22 mouse cellular contexts compared by ENCODE assay signal in genomic region chr10:98868351-98868908, GRCm38 (mm10). TPM values are rescaled to one million over a fixed set of nuclear protein-coding genes. Genes with fewer than 3 reads are reported as not detected.
DNase-seq lines count a peak whose midpoint lies in the region; ATAC-seq and TF ChIP-seq lines count a peak whose summit lies in the region.
"Had no signal": no experiment of that assay in that cellular context is flagged by ENCODE, and none has a peak within 500 bp of the region (broad histone marks: within the 10 kb centered on the region; RNA-seq: fewer than 3 reads in every experiment).

No protein-coding gene starts in this region.

- H3K27me3 ChIP-seq in intestine, embryonic 16.5 days (replicated peaks; ENCODE audit: control insufficient read depth, insufficient read depth, low read length), result no peaks in the 10 kb centered on the region
- no peaks in the 10 kb centered on the region for H3K27me3 ChIP-seq in liver, postnatal 0 days (ENCODE audit: insufficient read depth, low read length)
- H3K27me3 ChIP-seq: embryonic facial prominence, embryonic 13.5 days; embryonic facial prominence, embryonic 15.5 days; forebrain, embryonic 12.5 days had no signal

- H3K4me3 ChIP-seq in intestine, embryonic 16.5 days (ENCODE audit: low read length), result no peak overlapping the region
- H3K4me3 ChIP-seq in liver, postnatal 0 days (ENCODE audit: low read depth, low read length), result no peak overlapping the region
- H3K4me3 ChIP-seq: embryonic facial prominence, embryonic 13.5 days; embryonic facial prominence, embryonic 15.5 days; erythroblast, embryonic 14.5 days; forebrain, embryonic 10.5 days; forebrain, embryonic 12.5 days had no signal

- H3K4me2 ChIP-seq in intestine, embryonic 16.5 days (ENCODE audit: low read depth, low read length), result no peak overlapping the region
- H3K4me2 ChIP-seq in liver, postnatal 0 days (ENCODE audit: low read depth, low read length), result no peak overlapping the region
- H3K4me2 ChIP-seq: embryonic facial prominence, embryonic 13.5 days; embryonic facial prominence, embryonic 15.5 days; forebrain, embryonic 12.5 days had no signal

- no peak overlapping the region for H3K9ac ChIP-seq in intestine, embryonic 16.5 days (ENCODE audit: low read depth, low read length)
- H3K9ac ChIP-seq in liver, postnatal 0 days (replicated peaks), result no peak overlapping the region
- H3K9ac ChIP-seq: embryonic facial prominence, embryonic 13.5 days; embryonic facial prominence, embryonic 15.5 days; forebrain, embryonic 12.5 days had no signal

- H3K9me3 ChIP-seq in intestine, embryonic 16.5 days (ENCODE audit: control insufficient read depth, low read length), result no peaks in the 10 kb centered on the region
- H3K9me3 ChIP-seq in liver, postnatal 0 days (ENCODE audit: low read length), result no peaks in the 10 kb centered on the region
- H3K9me3 ChIP-seq: embryonic facial prominence, embryonic 13.5 days; embryonic facial prominence, embryonic 15.5 days; forebrain, embryonic 10.5 days; forebrain, embryonic 12.5 days had no signal

- H3K36me3 ChIP-seq in intestine, embryonic 16.5 days (ENCODE audit: control insufficient read depth, insufficient read depth, low read length), result no peaks in the 10 kb centered on the region
- no peaks in the 10 kb centered on the region for H3K36me3 ChIP-seq in liver, postnatal 0 days (replicated peaks; ENCODE audit: insufficient read depth, low read length)
- H3K36me3 ChIP-seq: embryonic facial prominence, embryonic 13.5 days; embryonic facial prominence, embryonic 15.5 days; forebrain, embryonic 10.5 days; forebrain, embryonic 12.5 days had no signal

- TF ChIP-seq CTCF in liver, postnatal 0 days (IDR thresholded peaks at IDR 0.05; ENCODE audit: low read depth), result no peak

- 53% methylated on average over 4 of the region's 4 CpGs for WGBS in intestine, embryonic 16.5 days
- 52% methylated on average over 4 of the region's 4 CpGs for WGBS in large intestine, adult 2 months
- 75% methylated on average over 4 of the region's 4 CpGs for WGBS in liver, postnatal 0 days (ENCODE audit: insufficient replicate concordance)

- peak; percentile 7 for DNase-seq in large intestine, adult 2 months (ENCODE audit: low read depth, low spot score)
- no peak for DNase-seq in thymus, postnatal 14 days
- DNase-seq in urinary bladder, adult 2 months (ENCODE audit: low spot score), result no peak
- DNase-seq in liver, postnatal 0 days, result no peak
- DNase-seq: adrenal gland, adult 2 months; adrenal gland, postnatal 10 days; adrenal gland, postnatal 25 days; cerebellum, adult 11 months; cerebellum, adult 18-20 months; cerebellum, adult 8-10 months; cerebellum, adult 9-11 months; cerebellum, postnatal 14 days; cerebellum, postnatal 36 days; embryo, embryonic 11 days had no signal

- no peak for TF ChIP-seq EP300 in liver, postnatal 0 days (IDR thresholded peaks at IDR 0.05; ENCODE audit: low read depth)

- H3K27ac ChIP-seq in intestine, embryonic 16.5 days (ENCODE audit: low read length), result no peak overlapping the region
- no peak overlapping the region for H3K27ac ChIP-seq in liver, postnatal 0 days (ENCODE audit: low read depth)
- H3K27ac ChIP-seq: embryonic facial prominence, embryonic 13.5 days; embryonic facial prominence, embryonic 15.5 days; forebrain, embryonic 10.5 days; forebrain, embryonic 12.5 days had no signal

- no peaks in the 10 kb centered on the region for H3K4me1 ChIP-seq in intestine, embryonic 16.5 days (ENCODE audit: control insufficient read depth, insufficient read depth, low read length)
- peaks cover 3% of the 10 kb centered on the region; the same call in 1 of the 2 replicates for H3K4me1 ChIP-seq in liver, postnatal 0 days (ENCODE audit: insufficient read depth)
- H3K4me1 ChIP-seq: embryonic facial prominence, embryonic 13.5 days; embryonic facial prominence, embryonic 15.5 days; forebrain, embryonic 10.5 days; forebrain, embryonic 12.5 days had no signal

- ATAC-seq in intestine, embryonic 16.5 days, result peak; percentile 86
- no peak for ATAC-seq in liver, postnatal 0 days
- ATAC-seq: forebrain, embryonic 14.5 days; forebrain, embryonic 16.5 days had no signal

RNA-seq across cellular contexts. Expression of gene Atp2b1, which starts 45.8 kb away (rescaled TPM):
- 149 and 151 TPM in 2 replicates for polyA plus RNA-seq in intestine, embryonic 16.5 days (2015; fragmentation: Nextera tagmentation; extraction: Ambion mirVana)
- 14.3 and 20.0 TPM in 2 replicates for polyA plus RNA-seq in large intestine, adult 2 months (2012; rRNA removed)
- polyA plus RNA-seq in urinary bladder, adult 2 months (2012; rRNA removed), result 38.5 and 49.5 TPM in 2 replicates
- 33.3 and 37.0 TPM in 2 replicates for polyA plus RNA-seq in liver, postnatal 0 days (2015; fragmentation: Nextera tagmentation; extraction: Ambion mirVana)
